Mouse (Mus musculus) testis, adult 2 months (tissue): Measurements from ENCODE around the gene Gm38392.

ENCODE experiments used
- CTCF ChIP-seq: fragments of 200-500 bp; IDR thresholded peaks from 2 replicates; pipeline ENCODE4 v1.5.1; 2012; ENCODE audit warnings: low read depth, mild to moderate bottlenecking, inconsistent platforms, low read length, moderate library complexity; ENCODE audit not compliant: control insufficient read depth, insufficient read depth, insufficient replicate concordance
- POLR2A ChIP-seq: fragments of 200-500 bp; IDR thresholded peaks from 2 replicates; pipeline ENCODE4 v1.6.1; 2012; ENCODE audit warnings: low read depth, mild to moderate bottlenecking, inconsistent platforms, low read length, moderate library complexity; ENCODE audit not compliant: control insufficient read depth

DNA sequence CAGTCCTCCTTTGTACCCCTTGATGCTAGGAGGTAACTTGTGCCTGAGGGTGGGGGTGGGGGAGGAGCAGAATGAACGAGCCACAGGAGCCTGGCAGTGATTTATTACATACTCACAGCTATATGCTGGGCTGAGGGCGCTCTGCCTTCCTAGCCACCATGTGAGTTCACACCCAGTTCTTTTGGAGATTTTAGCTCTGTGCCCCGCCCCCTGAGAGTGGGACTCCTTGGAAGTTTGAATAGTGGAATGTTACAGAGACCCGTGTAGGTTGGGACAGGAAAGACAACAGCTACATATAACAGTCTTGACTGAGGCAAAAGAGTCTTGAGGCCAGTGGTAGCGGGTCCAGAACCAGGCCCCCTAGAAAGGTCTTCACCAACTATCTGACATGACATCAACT is 41.9 kb upstream of the Gm38392 start:
- TF ChIP-seq POLR2A, result no peak
- TF ChIP-seq CTCF, result no peak
